Mouse (Mus musculus): ENCODE measurements around the gene Wdfy3. TPM values are rescaled to one million over a fixed set of nuclear protein-coding genes. Genes with fewer than 3 reads are reported as not detected.

Wdfy3 gene
- polyA plus RNA-seq, 2 experiments = 3.8 to 5.0 TPM

GRCm38 (mm10) chr5:101993996-101994395, 75.7 kb downstream of the Wdfy3 start:
- 43% methylated on average over 5 of the region's 5 CpGs for WGBS (ENCODE audit: insufficient replicate concordance)
- no peaks in the 10 kb centered on the region for H3K27me3 ChIP-seq (ENCODE audit: control insufficient read depth, insufficient read depth, low read length)
- H3K9ac ChIP-seq (replicated peaks) = no peak overlapping the region
- H3K27ac ChIP-seq = no peak overlapping the region
- H3K4me1 ChIP-seq (replicated peaks; ENCODE audit: control insufficient read depth in 2 of 2, insufficient read depth in 2 of 2, low read length in 1 of 2) = 0 out of 4 replicates have a peak, but pooled peaks cover 0 to 3% of the 10 kb centered on the region in 2 experiments
- no peak for DNase-seq (ENCODE audit: low read depth in 3 of 3, low spot score in 3 of 3)
- no peaks in the 10 kb centered on the region for H3K9me3 ChIP-seq (ENCODE audit: control insufficient read depth, low read length)
- TF ChIP-seq CTCF (IDR thresholded peaks at IDR 0.05; ENCODE audit: low read depth) (no peak), EP300 (IDR thresholded peaks at IDR 0.05; ENCODE audit: low read depth) (no peak)
- H3K4me2 ChIP-seq (ENCODE audit: low read depth) = no peak overlapping the region
- H3K36me3 ChIP-seq (replicated peaks; ENCODE audit: control insufficient read depth, insufficient read depth, low read depth) = no peaks in the 10 kb centered on the region
- H3K4me3 ChIP-seq (ENCODE audit: insufficient read depth in 1 of 2, low read depth in 2 of 2, low read length in 2 of 2) = no peak overlapping the region
- no peak for ATAC-seq (ENCODE audit: insufficient read depth)

GRCm38 (mm10) chr5:101992969-101993670, 76.6 kb downstream of the Wdfy3 start:
- no peak for DNase-seq (ENCODE audit: low read depth in 3 of 3, low spot score in 3 of 3)
- Histone ChIP-seq H3K4me3 (ENCODE audit: insufficient read depth in 1 of 2, low read depth in 2 of 2, low read length in 2 of 2) (no peak overlapping the region), H3K27me3 (ENCODE audit: control insufficient read depth, insufficient read depth, low read length) (no peaks in the 10 kb centered on the region), H3K9ac (replicated peaks) (no peak overlapping the region), H3K9me3 (ENCODE audit: control insufficient read depth, low read length) (no peaks in the 10 kb centered on the region), H3K4me1 (replicated peaks; ENCODE audit: control insufficient read depth in 2 of 2, insufficient read depth in 2 of 2, low read length in 1 of 2) (0 out of 4 replicates have a peak, but pooled peaks cover 0 to 3% of the 10 kb centered on the region in 2 experiments), H3K27ac (no peak overlapping the region), H3K4me2 (ENCODE audit: low read depth) (no peak overlapping the region), H3K36me3 (replicated peaks; ENCODE audit: control insufficient read depth, insufficient read depth, low read depth) (no peaks in the 10 kb centered on the region)
- WGBS (ENCODE audit: insufficient replicate concordance) = 85% methylated on average over 7 of the region's 7 CpGs
- TF ChIP-seq CTCF (IDR thresholded peaks at IDR 0.05; ENCODE audit: low read depth) (no peak), EP300 (IDR thresholded peaks at IDR 0.05; ENCODE audit: low read depth) (no peak)
- ATAC-seq (ENCODE audit: insufficient read depth) = no peak

GRCm38 (mm10) chr5:101990298-101990845, 79.3 kb downstream of the Wdfy3 start:
- H3K9ac ChIP-seq (replicated peaks) = no peak overlapping the region
- no peak overlapping the region for H3K4me3 ChIP-seq (ENCODE audit: insufficient read depth in 1 of 2, low read depth in 2 of 2, low read length in 2 of 2)
- no peak overlapping the region for H3K4me2 ChIP-seq (ENCODE audit: low read depth)
- no peak for TF ChIP-seq EP300 (IDR thresholded peaks at IDR 0.05; ENCODE audit: low read depth)
- TF ChIP-seq CTCF (IDR thresholded peaks at IDR 0.05; ENCODE audit: low read depth) = no peak
- no peak overlapping the region for H3K27ac ChIP-seq
- ATAC-seq (ENCODE audit: insufficient read depth) (no peak), DNase-seq (ENCODE audit: low read depth in 3 of 3, low spot score in 3 of 3) (no peak)
- H3K9me3 ChIP-seq (ENCODE audit: control insufficient read depth, low read length) = no peaks in the 10 kb centered on the region
- H3K4me1 ChIP-seq (replicated peaks; ENCODE audit: control insufficient read depth in 2 of 2, insufficient read depth in 2 of 2, low read length in 1 of 2) = 0 out of 4 replicates have a peak, but pooled peaks cover 0 to 3% of the 10 kb centered on the region in 2 experiments
- no peaks in the 10 kb centered on the region for H3K27me3 ChIP-seq (ENCODE audit: control insufficient read depth, insufficient read depth, low read length)
- H3K36me3 ChIP-seq (replicated peaks; ENCODE audit: control insufficient read depth, insufficient read depth, low read depth) = no peaks in the 10 kb centered on the region
- 71% methylated on average over 7 of the region's 7 CpGs for WGBS (ENCODE audit: insufficient replicate concordance)

- TF ChIP-seq CTCF (IDR thresholded peaks at IDR 0.05; ENCODE audit: low read depth) (no peak), EP300 (IDR thresholded peaks at IDR 0.05; ENCODE audit: low read depth) (no peak)
- DNase-seq (ENCODE audit: low read depth in 3 of 3, low spot score in 3 of 3) (no peak), ATAC-seq (ENCODE audit: insufficient read depth) (no peak)
- Histone ChIP-seq H3K27me3 (ENCODE audit: control insufficient read depth, insufficient read depth, low read length) (no peaks in the 10 kb centered on the region), H3K4me3 (ENCODE audit: insufficient read depth in 1 of 2, low read depth in 2 of 2, low read length in 2 of 2) (no peak overlapping the region), H3K36me3 (replicated peaks; ENCODE audit: control insufficient read depth, insufficient read depth, low read depth) (no peaks in the 10 kb centered on the region), H3K27ac (no peak overlapping the region), H3K4me1 (replicated peaks; ENCODE audit: control insufficient read depth in 2 of 2, insufficient read depth in 2 of 2, low read length in 1 of 2) (0 out of 4 replicates have a peak, but pooled peaks cover 0 to 3% of the 10 kb centered on the region in 2 experiments), H3K4me2 (ENCODE audit: low read depth) (no peak overlapping the region), H3K9ac (replicated peaks) (no peak overlapping the region), H3K9me3 (ENCODE audit: control insufficient read depth, low read length) (no peaks in the 10 kb centered on the region)
- 83% methylated on average over 10 of the region's 10 CpGs for WGBS (ENCODE audit: insufficient replicate concordance)
Observed at GRCm38 (mm10) chr5:101988476-101988875, 81.2 kb downstream of the Wdfy3 start.

GRCm38 (mm10) chr5:101986694-101987093, 83.0 kb downstream of the Wdfy3 start:
- no peak overlapping the region for H3K27ac ChIP-seq
- H3K27me3 ChIP-seq (ENCODE audit: control insufficient read depth, insufficient read depth, low read length) = no peaks in the 10 kb centered on the region
- no peak overlapping the region for H3K9ac ChIP-seq (replicated peaks)
- ATAC-seq (ENCODE audit: insufficient read depth) (no peak), DNase-seq (ENCODE audit: low read depth in 3 of 3, low spot score in 3 of 3) (no peak)
- H3K4me1 ChIP-seq (replicated peaks; ENCODE audit: control insufficient read depth in 2 of 2, insufficient read depth in 2 of 2, low read length in 1 of 2) = peaks cover 0 to 3% of the 10 kb centered on the region in 2 experiments; a peak in 1 of 4 replicates
- no peak overlapping the region for H3K4me3 ChIP-seq (ENCODE audit: insufficient read depth in 1 of 2, low read depth in 2 of 2, low read length in 2 of 2)
- H3K36me3 ChIP-seq (replicated peaks; ENCODE audit: control insufficient read depth, insufficient read depth, low read depth) = no peaks in the 10 kb centered on the region
- no peak overlapping the region for H3K4me2 ChIP-seq (ENCODE audit: low read depth)
- no peak for TF ChIP-seq EP300 (IDR thresholded peaks at IDR 0.05; ENCODE audit: low read depth)
- TF ChIP-seq CTCF (IDR thresholded peaks at IDR 0.05; ENCODE audit: low read depth) = no peak
- H3K9me3 ChIP-seq (ENCODE audit: control insufficient read depth, low read length) = no peaks in the 10 kb centered on the region
- WGBS (ENCODE audit: insufficient replicate concordance) = 62% methylated on average over 3 of the region's 3 CpGs
